Mouse (Mus musculus): Measurements from ENCODE around the gene Phrf1. TPM values are rescaled to one million over a fixed set of nuclear protein-coding genes. Genes with fewer than 3 reads are reported as not detected.
A peak's percentile ranks its signal among the peaks of the same experiment; 100 is the strongest.
"Not testable (repeated sequence)": the region's sequence is repeated elsewhere in the genome, so short reads cannot be mapped to it uniquely, and the experiment has no call there.

Gene Phrf1
- polyA plus RNA-seq, 1 experiment from 2014 or later: 71.9 TPM

DNA sequence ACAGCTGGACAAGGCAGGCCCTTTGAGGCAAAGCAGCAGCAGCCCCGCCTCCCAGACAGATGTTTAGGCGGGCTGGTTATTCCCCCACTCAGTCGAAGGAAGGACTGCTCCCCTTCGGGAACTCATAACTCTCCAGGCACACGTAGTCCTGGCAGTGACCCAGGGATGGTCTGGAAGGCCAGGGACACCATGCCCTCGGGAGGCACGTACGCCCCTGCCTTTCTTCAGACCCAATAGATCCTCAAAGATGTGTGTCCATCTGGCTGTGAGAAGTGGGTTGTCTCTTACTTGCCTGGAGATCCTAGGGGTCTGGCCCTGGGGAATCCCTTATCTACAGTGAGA, 6.5 kb upstream of the Phrf1 start:
- peak overlapping the region; percentile 24; the same call in 1 of the 2 replicates for H3K9ac ChIP-seq
- no peaks in the 10 kb centered on the region for H3K36me3 ChIP-seq
- H3K9me3 ChIP-seq: no peaks in the 10 kb centered on the region
- H3K4me3 ChIP-seq: peak overlapping the region; percentile 53
- no peak for ATAC-seq (ENCODE audit: borderline replicate concordance, extremely low read depth, low FRiP score, low TSS enrichment)
- peak overlapping the region; percentile 89 for H3K4me2 ChIP-seq
- peak overlapping the region; percentile 83 for H3K27ac ChIP-seq
- WGBS: 3% methylated on average over 8 of the region's 8 CpGs
- peaks cover 28% of the 10 kb centered on the region for H3K4me1 ChIP-seq
- no peaks in the 10 kb centered on the region for H3K27me3 ChIP-seq

DNA sequence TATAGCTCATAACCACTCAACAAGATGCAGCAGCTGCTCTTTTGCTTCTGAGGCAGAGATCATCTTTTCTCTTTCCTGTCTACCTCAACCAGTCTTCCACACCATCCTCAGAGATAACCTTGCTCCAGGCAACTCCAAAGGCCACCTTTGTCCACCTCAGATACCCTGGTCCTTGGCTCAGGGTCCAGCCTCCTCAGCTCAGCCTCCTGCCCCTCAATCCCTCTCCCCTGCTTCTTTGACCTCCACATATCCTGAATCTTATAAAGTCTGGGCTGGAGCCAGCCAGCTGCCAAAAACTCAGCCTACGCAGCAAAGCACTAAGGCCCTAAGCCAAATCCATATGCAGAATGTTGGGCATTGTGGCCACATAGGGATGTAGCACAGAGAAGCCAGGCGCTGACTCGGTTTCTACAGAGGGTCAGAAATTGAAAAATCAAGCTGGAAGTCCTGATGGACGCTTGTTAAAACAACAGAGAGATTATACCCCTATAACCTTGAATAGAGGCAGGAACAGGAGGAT, 5.8 kb upstream of the Phrf1 start:
- peak overlapping the region; percentile 24; the same call in 1 of the 2 replicates for H3K9ac ChIP-seq
- 72% methylated on average over 4 of the region's 4 CpGs for WGBS

DNA sequence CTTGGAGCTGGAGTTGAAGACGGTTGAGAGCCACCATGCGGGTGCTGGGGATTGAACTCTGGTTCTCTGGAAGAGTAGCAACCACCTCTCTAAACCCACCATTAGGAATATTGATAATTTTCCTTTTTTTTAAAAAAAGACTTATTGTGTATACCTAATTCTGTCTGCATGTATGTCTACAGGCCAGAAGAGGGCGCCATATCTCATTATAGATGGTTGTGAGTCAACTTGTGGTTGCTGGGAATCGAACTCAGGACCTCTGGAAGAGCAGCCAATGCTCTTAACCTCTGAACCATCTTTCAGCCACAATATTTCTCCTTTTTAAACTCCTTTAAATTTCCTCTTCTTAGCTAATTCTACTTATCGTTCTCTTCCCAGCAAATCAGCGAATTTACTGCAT, 2.0 kb upstream of the Phrf1 start:
- Histone ChIP-seq H3K27me3 (no peaks in the 10 kb centered on the region), H3K4me3 (no peak overlapping the region), H3K4me2 (no peak overlapping the region), H3K9me3 (no peaks in the 10 kb centered on the region), H3K4me1 (peaks cover 37% of the 10 kb centered on the region), H3K36me3 (peaks cover 5% of the 10 kb centered on the region; the same call in 1 of the 2 replicates), H3K9ac (no peak overlapping the region), H3K27ac (no peak overlapping the region)
- WGBS: 79% methylated on average over 6 of the region's 6 CpGs
- ATAC-seq (ENCODE audit: borderline replicate concordance, extremely low read depth, low FRiP score, low TSS enrichment): no peak

More for the DNA sequence above, 5.8 kb upstream of the Phrf1 start:
- Histone ChIP-seq H3K4me1 (peaks cover 28% of the 10 kb centered on the region), H3K27me3 (no peaks in the 10 kb centered on the region), H3K27ac (peak overlapping the region; percentile 83), H3K4me3 (0 out of 2 replicates have a peak overlapping the region, but pooled peaks have one; percentile 53), H3K4me2 (peak overlapping the region; percentile 89), H3K36me3 (no peaks in the 10 kb centered on the region), H3K9me3 (no peaks in the 10 kb centered on the region)
- no peak for ATAC-seq (ENCODE audit: borderline replicate concordance, extremely low read depth, low FRiP score, low TSS enrichment)

DNA sequence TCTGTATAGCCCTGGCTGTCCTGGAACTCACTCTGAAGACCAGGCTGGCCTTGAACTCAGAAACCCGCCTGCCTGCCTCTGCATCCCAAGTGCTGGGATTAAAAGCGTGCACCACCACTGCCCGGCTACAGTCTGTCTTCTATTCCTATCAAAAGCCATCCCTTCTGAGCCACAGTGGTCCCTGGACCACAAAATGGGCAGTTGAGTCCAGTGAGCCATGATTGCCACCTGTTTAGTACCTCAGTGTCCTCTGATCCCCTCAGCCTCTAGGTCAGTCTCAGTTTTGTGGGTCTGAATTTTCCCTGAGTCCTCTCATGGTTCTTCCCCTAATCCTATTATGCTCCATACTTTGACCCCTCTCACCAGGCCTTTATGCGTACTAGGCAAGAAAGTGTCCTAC, 788 bp upstream of the Phrf1 start:
- Histone ChIP-seq H3K4me2 (peak overlapping the region; percentile 2; the same call in 1 of the 2 replicates), H3K27ac (no peak overlapping the region), H3K9ac (no peak overlapping the region), H3K27me3 (no peaks in the 10 kb centered on the region), H3K4me1 (peaks cover 29% of the 10 kb centered on the region), H3K4me3 (peak overlapping the region; percentile 94; the same call in 1 of the 2 replicates), H3K36me3 (peaks cover 18% of the 10 kb centered on the region), H3K9me3 (no peaks in the 10 kb centered on the region)
- WGBS: 82% methylated on average over 4 of the region's 4 CpGs
- no peak for ATAC-seq (ENCODE audit: borderline replicate concordance, extremely low read depth, low FRiP score, low TSS enrichment)

DNA sequence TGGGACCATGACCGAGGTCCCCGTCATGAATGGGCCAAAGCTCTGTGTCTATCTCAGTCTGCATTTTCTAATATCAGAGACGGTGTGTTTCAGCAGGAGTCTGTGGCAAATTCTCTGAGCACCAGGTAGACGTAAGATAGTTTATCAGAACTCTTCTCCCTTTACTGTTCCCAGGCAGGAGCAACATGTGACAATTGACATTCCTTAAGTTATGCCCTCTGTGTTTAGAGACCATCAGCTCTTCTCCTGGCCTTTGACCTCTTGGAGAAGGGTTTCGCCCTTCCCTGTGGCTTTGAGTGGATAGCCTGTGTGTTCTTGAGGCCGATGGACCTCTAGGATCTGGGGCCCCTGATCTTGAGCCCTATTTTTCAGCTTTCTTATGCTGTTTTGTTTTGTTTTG, 1.1 kb downstream of the Phrf1 start:
- H3K36me3 ChIP-seq: peaks cover 35% of the 10 kb centered on the region
- 38% methylated on average over 6 of the region's 6 CpGs for WGBS
- no peaks in the 10 kb centered on the region for H3K27me3 ChIP-seq
- H3K4me3 ChIP-seq: peak overlapping the region; percentile 94
- peak overlapping the region; percentile 80 for H3K4me2 ChIP-seq
- H3K9ac ChIP-seq: peak overlapping the region; percentile 95
- H3K9me3 ChIP-seq: no peaks in the 10 kb centered on the region
- H3K27ac ChIP-seq: no peak overlapping the region
- peaks cover 23% of the 10 kb centered on the region for H3K4me1 ChIP-seq
- ATAC-seq (ENCODE audit: borderline replicate concordance, extremely low read depth, low FRiP score, low TSS enrichment): no peak

DNA sequence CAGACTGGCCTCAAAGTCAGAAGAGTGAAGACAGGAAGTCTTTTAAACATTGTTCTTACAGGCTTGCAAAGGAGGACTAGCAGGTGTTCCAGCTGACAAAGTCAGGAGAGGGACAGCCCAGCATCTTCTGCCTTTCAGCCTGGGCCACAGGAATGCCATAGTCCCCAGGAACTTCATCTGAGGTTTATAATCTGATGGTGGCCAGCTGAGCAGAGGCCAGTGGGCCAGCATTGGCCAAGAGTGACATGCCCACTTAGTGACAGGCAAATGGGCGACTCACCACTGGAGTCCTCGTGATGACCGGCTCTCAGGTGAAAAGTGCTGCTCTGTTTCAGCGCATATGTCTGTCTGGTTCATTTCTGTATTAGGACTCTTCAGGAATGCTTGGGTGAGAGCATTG, 2.0 kb downstream of the Phrf1 start:
- 88% methylated on average over 4 of the region's 4 CpGs for WGBS
- Histone ChIP-seq H3K27me3 (no peaks in the 10 kb centered on the region), H3K9ac (peak overlapping the region; percentile 95; the same call in 1 of the 2 replicates), H3K36me3 (peaks cover 44% of the 10 kb centered on the region), H3K4me2 (peak overlapping the region; percentile 80; the same call in 1 of the 2 replicates), H3K9me3 (no peaks in the 10 kb centered on the region), H3K4me3 (0 out of 2 replicates have a peak overlapping the region, but pooled peaks have one; percentile 94), H3K4me1 (peaks cover 23% of the 10 kb centered on the region), H3K27ac (no peak overlapping the region)
- no peak for ATAC-seq (ENCODE audit: borderline replicate concordance, extremely low read depth, low FRiP score, low TSS enrichment)

DNA sequence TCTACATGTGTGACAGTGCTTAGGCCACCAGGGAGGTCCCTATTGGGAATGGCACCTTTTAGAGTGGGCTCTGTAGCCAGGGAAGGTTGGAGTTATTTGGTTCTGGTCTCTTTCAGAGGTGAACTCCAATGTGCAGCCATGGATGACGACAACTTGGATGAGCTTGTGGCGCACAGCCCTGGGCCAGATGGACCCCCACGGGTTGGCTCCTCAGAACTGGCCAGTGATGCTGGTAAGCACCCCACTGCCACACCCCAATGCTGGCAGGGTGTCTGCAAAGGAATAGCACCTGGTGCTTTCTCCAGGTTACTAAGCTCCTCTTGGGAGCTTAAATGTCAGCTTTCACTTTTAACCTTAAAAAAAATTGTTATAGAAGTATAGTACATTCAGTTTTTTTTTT, 2.5 kb downstream of the Phrf1 start:
- H3K36me3 ChIP-seq: peaks cover 49% of the 10 kb centered on the region
- no peak for ATAC-seq (ENCODE audit: borderline replicate concordance, extremely low read depth, low FRiP score, low TSS enrichment)
- no peak overlapping the region for H3K9ac ChIP-seq
- no peaks in the 10 kb centered on the region for H3K9me3 ChIP-seq
- 95% methylated on average over 3 of the region's 3 CpGs for WGBS
- H3K4me2 ChIP-seq: no peak overlapping the region
- H3K27me3 ChIP-seq: no peaks in the 10 kb centered on the region
- no peak overlapping the region for H3K27ac ChIP-seq
- H3K4me3 ChIP-seq: no peak overlapping the region
- peaks cover 23% of the 10 kb centered on the region for H3K4me1 ChIP-seq

DNA sequence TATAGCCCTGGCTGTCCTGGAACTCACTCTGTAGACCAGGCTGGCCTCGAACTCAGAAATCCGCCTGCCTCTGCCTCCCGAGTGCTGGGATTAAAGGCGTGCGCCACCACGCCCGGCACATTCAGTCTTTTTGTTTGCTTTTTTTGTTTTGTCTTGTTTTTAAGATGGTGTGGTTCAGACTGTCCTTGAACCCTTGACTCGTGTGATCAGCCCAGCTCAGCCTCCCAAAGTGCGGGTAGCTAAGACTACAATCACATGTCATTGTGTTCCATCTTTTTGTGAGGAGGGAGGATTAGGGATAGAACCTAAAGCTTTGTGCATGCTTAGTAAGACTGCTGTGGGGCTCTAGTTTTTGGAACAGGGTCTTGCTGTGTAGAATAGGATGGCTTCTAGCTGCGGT, 3.0 kb downstream of the Phrf1 start:
- Histone ChIP-seq H3K9ac (no peak overlapping the region), H3K4me2 (no peak overlapping the region), H3K4me3 (no peak overlapping the region), H3K36me3 (peaks cover 51% of the 10 kb centered on the region), H3K9me3 (no peaks in the 10 kb centered on the region), H3K27me3 (no peaks in the 10 kb centered on the region), H3K27ac (no peak overlapping the region), H3K4me1 (peaks cover 23% of the 10 kb centered on the region)
- ATAC-seq (ENCODE audit: borderline replicate concordance, extremely low read depth, low FRiP score, low TSS enrichment): no peak
- WGBS: 93% methylated on average over 10 of the region's 10 CpGs

DNA sequence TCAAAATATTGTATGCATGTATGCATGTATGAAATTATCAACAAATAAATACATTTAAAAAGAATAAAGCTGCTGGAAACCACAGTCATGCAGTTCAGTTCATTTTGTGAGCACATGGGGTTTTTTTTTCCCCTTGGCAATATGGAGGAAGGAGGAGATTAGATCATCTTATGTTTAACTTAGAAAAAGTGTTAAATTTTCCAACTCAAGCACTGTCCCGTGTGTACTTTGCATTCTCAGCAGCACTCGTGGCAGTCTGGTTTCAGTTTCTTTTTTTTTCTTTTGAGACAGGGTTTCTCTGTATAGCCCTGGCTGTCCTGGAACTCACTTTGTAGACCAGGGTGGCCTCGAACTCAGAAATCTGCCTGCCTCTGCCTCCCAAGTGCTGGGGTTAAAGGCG, 21.9 kb downstream of the Phrf1 start:
- not testable (repeated sequence) for H3K4me3 ChIP-seq; H3K27ac ChIP-seq; H3K9ac ChIP-seq; ATAC-seq (ENCODE audit: borderline replicate concordance, extremely low read depth, low FRiP score, low TSS enrichment); H3K4me2 ChIP-seq; H3K27me3 ChIP-seq; H3K4me1 ChIP-seq; H3K9me3 ChIP-seq
- 75% methylated on average over 4 of the region's 4 CpGs for WGBS
- peaks cover 88% of the 10 kb centered on the region for H3K36me3 ChIP-seq

DNA sequence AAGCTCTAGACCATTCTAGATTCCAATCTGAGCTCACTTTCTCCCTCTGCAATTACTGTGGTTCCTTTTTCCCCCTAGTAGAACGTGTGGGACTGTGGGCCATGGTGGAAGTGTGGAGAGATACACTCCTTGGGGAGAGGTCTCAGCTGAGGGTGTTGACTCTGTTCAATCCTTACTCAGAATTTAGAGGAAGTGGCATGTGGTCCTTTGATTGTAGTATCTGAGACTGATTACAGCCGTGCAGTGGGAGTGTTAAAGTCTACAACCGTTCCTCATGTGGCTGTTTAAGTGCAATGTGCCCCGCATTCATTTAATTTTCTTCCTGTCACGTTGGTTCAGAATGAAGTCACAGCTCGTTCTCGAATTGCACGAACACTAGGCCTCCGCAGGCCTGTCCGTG, 27.6 kb downstream of the Phrf1 start:
- no peaks in the 10 kb centered on the region for H3K27me3 ChIP-seq
- no peak overlapping the region for H3K27ac ChIP-seq
- H3K4me2 ChIP-seq: no peak overlapping the region
- H3K9ac ChIP-seq: no peak overlapping the region
- H3K4me3 ChIP-seq: no peak overlapping the region
- no peaks in the 10 kb centered on the region for H3K9me3 ChIP-seq
- peaks cover 89% of the 10 kb centered on the region for H3K36me3 ChIP-seq
- 86% methylated on average over 10 of the region's 10 CpGs for WGBS
- no peak for ATAC-seq (ENCODE audit: borderline replicate concordance, extremely low read depth, low FRiP score, low TSS enrichment)
- H3K4me1 ChIP-seq: no peaks in the 10 kb centered on the region

DNA sequence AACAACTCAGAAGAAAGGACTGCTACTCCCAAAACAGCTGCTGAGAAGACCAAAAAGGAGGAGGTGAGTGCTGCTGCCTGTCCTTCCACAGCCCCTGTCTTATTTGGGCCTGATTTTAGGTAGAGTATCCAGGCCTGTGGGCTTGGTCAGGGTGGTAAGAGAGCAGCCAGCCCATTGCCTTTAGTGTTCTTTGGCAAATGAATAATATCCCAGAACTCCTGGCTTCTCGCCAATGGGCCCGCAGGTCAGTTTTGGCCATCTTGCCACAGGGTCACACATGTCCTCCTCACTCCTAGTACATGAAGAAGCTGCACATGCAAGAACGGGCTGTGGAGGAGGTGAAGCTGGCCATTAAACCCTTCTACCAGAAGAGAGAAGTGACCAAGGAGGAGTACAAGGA, 32.9 kb downstream of the Phrf1 start:
- no peaks in the 10 kb centered on the region for H3K27me3 ChIP-seq
- no peaks in the 10 kb centered on the region for H3K9me3 ChIP-seq
- ATAC-seq (ENCODE audit: borderline replicate concordance, extremely low read depth, low FRiP score, low TSS enrichment): no peak
- no peak overlapping the region for H3K9ac ChIP-seq
- H3K27ac ChIP-seq: no peak overlapping the region
- no peak overlapping the region for H3K4me3 ChIP-seq
- H3K4me1 ChIP-seq: peaks cover 12% of the 10 kb centered on the region
- no peak overlapping the region for H3K4me2 ChIP-seq
- 86% methylated on average over 3 of the region's 3 CpGs for WGBS
- peaks cover 76% of the 10 kb centered on the region for H3K36me3 ChIP-seq

DNA sequence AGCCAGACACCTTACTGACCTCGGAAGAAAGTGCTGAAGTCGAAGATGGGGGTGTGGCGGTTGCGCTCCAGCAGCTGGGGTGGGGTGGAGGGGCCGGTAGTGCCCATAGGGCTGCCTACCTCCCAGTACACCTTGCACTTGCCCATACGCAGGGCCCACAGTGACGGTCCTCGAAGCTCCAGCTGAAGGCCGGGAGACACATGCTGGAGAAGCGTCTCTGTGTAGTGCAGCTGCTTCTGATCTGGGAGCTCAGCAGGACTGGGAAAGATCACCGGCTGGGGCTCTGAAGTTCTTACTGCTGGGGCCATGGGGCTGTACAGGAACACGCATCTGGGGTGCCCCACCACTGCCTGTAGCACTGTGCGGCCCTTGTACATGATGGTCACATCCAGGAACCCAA, 35.1 kb downstream of the Phrf1 start:
- no peak overlapping the region for H3K4me3 ChIP-seq
- no peak overlapping the region for H3K9ac ChIP-seq
- no peak overlapping the region for H3K27ac ChIP-seq
- H3K36me3 ChIP-seq: peaks cover 54% of the 10 kb centered on the region
- WGBS: 88% methylated on average over 13 of the region's 13 CpGs
- no peak for ATAC-seq (ENCODE audit: borderline replicate concordance, extremely low read depth, low FRiP score, low TSS enrichment)
- no peaks in the 10 kb centered on the region for H3K9me3 ChIP-seq
- H3K4me1 ChIP-seq: peaks cover 12% of the 10 kb centered on the region
- H3K27me3 ChIP-seq: no peaks in the 10 kb centered on the region
- no peak overlapping the region for H3K4me2 ChIP-seq
